Mouse (Mus musculus) lung, postnatal 0 days (tissue): Measurements from ENCODE around the gene Glmp.

ENCODE experiments used
- CTCF ChIP-seq: IDR thresholded peaks from 2 replicates; pipeline ENCODE4 v1.5.1; 2016; ENCODE audit warnings: antibody characterized with exemption, mild to moderate bottlenecking
- EP300 ChIP-seq: IDR thresholded peaks from 2 replicates; pipeline ENCODE4 v1.6.1; 2016; ENCODE audit warnings: antibody characterized with exemption, mild to moderate bottlenecking, control low read depth

DNA sequence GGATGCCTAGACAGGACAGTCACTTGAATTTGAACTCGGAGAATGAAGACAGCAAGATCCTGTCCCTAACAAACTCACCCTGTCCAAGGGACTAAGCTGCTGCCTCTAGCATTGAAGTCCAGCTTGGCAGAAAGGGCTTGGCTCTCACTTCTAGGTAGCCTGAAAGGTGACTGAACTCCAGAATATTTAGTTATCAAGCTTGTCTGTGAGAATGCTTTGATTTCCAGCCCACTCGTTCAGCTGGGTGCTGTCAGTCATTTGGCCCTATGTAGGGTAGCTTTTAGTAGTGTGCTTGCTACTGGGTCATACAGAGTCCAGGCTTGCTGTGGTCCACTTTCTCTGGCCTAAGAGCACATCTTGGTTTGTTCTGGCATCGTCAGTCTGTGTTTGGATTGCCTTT lies 14.2 kb downstream of the Glmp start:
- TF ChIP-seq CTCF: no peak
- TF ChIP-seq EP300: no peak
